Mouse (Mus musculus): ENCODE data around the gene Selplg.
"Not testable (repeated sequence)": the region's sequence is repeated elsewhere in the genome, so short reads cannot be mapped to it uniquely, and the experiment has no call there.

Selplg gene

GRCm38 (mm10) chr5:113825558-113825957 lies 6.9 kb downstream of the Selplg start:
- no peak for DNase-seq (ENCODE audit: extremely low spot score)

- DNase-seq (ENCODE audit: extremely low spot score), result no peak
These were observed 8.2 kb downstream of the Selplg start for GRCm38 (mm10) chr5:113824228-113824627.

- no peak for DNase-seq (ENCODE audit: extremely low spot score)
These were observed 13.9 kb downstream of the Selplg start for GRCm38 (mm10) chr5:113818572-113818971.

GRCm38 (mm10) chr5:113815638-113816152 lies 16.7 kb downstream of the Selplg start:
- peak; percentile 86 for DNase-seq (ENCODE audit: extremely low spot score)

GRCm38 (mm10) chr5:113815041-113815389 lies 17.4 kb downstream of the Selplg start:
- no peak for DNase-seq (ENCODE audit: extremely low spot score)

GRCm38 (mm10) chr5:113814111-113815040 lies 18.1 kb downstream of the Selplg start:
- no peak for DNase-seq (ENCODE audit: extremely low spot score)

- DNase-seq (ENCODE audit: extremely low spot score), result no peak
These were observed 18.8 kb downstream of the Selplg start for GRCm38 (mm10) chr5:113813608-113814007.

GRCm38 (mm10) chr5:113812638-113813037 lies 19.8 kb downstream of the Selplg start:
- DNase-seq (ENCODE audit: extremely low spot score), result no peak

- not testable (repeated sequence) for DNase-seq (ENCODE audit: extremely low spot score)
These were observed 20.5 kb downstream of the Selplg start for GRCm38 (mm10) chr5:113811824-113812420.

- no peak for DNase-seq (ENCODE audit: extremely low spot score)
These were observed 22.3 kb downstream of the Selplg start for GRCm38 (mm10) chr5:113810111-113810510.

GRCm38 (mm10) chr5:113808177-113808576 lies 24.3 kb downstream of the Selplg start:
- peak; percentile 57 for DNase-seq (ENCODE audit: extremely low spot score)

GRCm38 (mm10) chr5:113807712-113808111 lies 24.7 kb downstream of the Selplg start:
- DNase-seq (ENCODE audit: extremely low spot score), result peak; percentile 28

- DNase-seq (ENCODE audit: extremely low spot score), result no peak
These were observed 26.0 kb downstream of the Selplg start for GRCm38 (mm10) chr5:113806414-113806813.

GRCm38 (mm10) chr5:113805301-113805700 lies 27.1 kb downstream of the Selplg start:
- no peak for DNase-seq (ENCODE audit: extremely low spot score)

- DNase-seq (ENCODE audit: extremely low spot score), result no peak
These were observed 28.0 kb downstream of the Selplg start for GRCm38 (mm10) chr5:113804395-113804966.

GRCm38 (mm10) chr5:113800280-113800679 lies 32.2 kb downstream of the Selplg start, which contains the start of gene Tmem119:
Gene Tmem119, minus strand, starts transcription at chr5:113800516.
- DNase-seq (ENCODE audit: extremely low spot score), result peak; percentile 82

- peak; percentile 48 for DNase-seq (ENCODE audit: extremely low spot score)
These were observed 32.8 kb downstream of the Selplg start for GRCm38 (mm10) chr5:113799691-113800090.

- DNase-seq (ENCODE audit: extremely low spot score), result no peak
These were observed 33.9 kb downstream of the Selplg start for GRCm38 (mm10) chr5:113798525-113798924.

GRCm38 (mm10) chr5:113797149-113797882 lies 35.1 kb downstream of the Selplg start:
- DNase-seq (ENCODE audit: extremely low spot score), result no peak

- DNase-seq (ENCODE audit: extremely low spot score), result peak; percentile 85
These were observed 35.9 kb downstream of the Selplg start for GRCm38 (mm10) chr5:113796401-113797148.
